In genomic region chr13:47277000-47277823, GRCm38 (mm10) we compare ENCODE assay signal across 10 mouse cellular contexts.
A peak's percentile ranks its signal among the peaks of the same experiment; 100 is the strongest.
DNase-seq lines count a peak whose midpoint lies in the region; ATAC-seq lines count a peak whose summit lies in the region.
"Had no signal": no experiment of that assay in that cellular context is flagged by ENCODE, and none has a peak within 500 bp of the region (broad histone marks: within the 10 kb centered on the region; RNA-seq: fewer than 3 reads in every experiment).

No protein-coding gene starts in this region.

- H3K36me3 ChIP-seq in heart, embryonic 16.5 days (ENCODE audit: control insufficient read depth, insufficient read depth): no peaks in the 10 kb centered on the region
- no peaks in the 10 kb centered on the region for H3K36me3 ChIP-seq in lung, embryonic 15.5 days

- no peaks in the 10 kb centered on the region for H3K9me3 ChIP-seq in heart, embryonic 16.5 days (replicated peaks; ENCODE audit: control insufficient read depth, low read length)
- no peaks in the 10 kb centered on the region for H3K9me3 ChIP-seq in lung, embryonic 15.5 days

- intact Hi-C loops in left cerebral cortex, postnatal 25 days (cut with DNase I): no loop called here

- peak overlapping the region; percentile 56 for H3K9ac ChIP-seq in heart, embryonic 16.5 days (ENCODE audit: low read length)
- no peak overlapping the region for H3K9ac ChIP-seq in lung, embryonic 15.5 days

- H3K4me3 ChIP-seq in heart, embryonic 16.5 days (ENCODE audit: low read length): peak overlapping the region; percentile 13; the same call in 1 of the 2 replicates
- H3K4me3 ChIP-seq in lung, embryonic 15.5 days: no peak overlapping the region
- H3K4me3 ChIP-seq: erythroblast, embryonic 14.5 days had no signal

- DNase-seq in adrenal gland, postnatal 10 days: peak; percentile 20
- DNase-seq in adrenal gland, postnatal 4 days (ENCODE audit: low spot score in 2 of 2): no peak
- DNase-seq in ZHBTc4 (ENCODE audit: low read depth, low spot score): peak; percentile 43
- no peak for DNase-seq in thymus, postnatal 10 days (ENCODE audit: low spot score in 2 of 2)
- no peak for DNase-seq in MN1 (ENCODE audit: low spot score)
- no peak for DNase-seq in left cerebral cortex, postnatal 25 days (ENCODE audit: low spot score in 2 of 2)
- DNase-seq: thymus, adult 2 months had no signal

- peak; percentile 90 for ATAC-seq in heart, embryonic 16.5 days (replicated peaks; ENCODE audit: extremely low read depth, insufficient read depth, low FRiP score)
- peak; percentile 71; the same call in 1 of the 2 replicates for ATAC-seq in lung, embryonic 15.5 days (ENCODE audit: borderline replicate concordance, extremely low read depth, low FRiP score, low TSS enrichment)

- peaks cover 23% of the 10 kb centered on the region for H3K4me1 ChIP-seq in heart, embryonic 16.5 days (ENCODE audit: control insufficient read depth, insufficient read depth, low read length)
- peaks cover 19% of the 10 kb centered on the region for H3K4me1 ChIP-seq in lung, embryonic 15.5 days

- H3K27me3 ChIP-seq in heart, embryonic 16.5 days (ENCODE audit: control insufficient read depth, insufficient read depth, low read length): no peaks in the 10 kb centered on the region
- no peaks in the 10 kb centered on the region for H3K27me3 ChIP-seq in lung, embryonic 15.5 days

- H3K27ac ChIP-seq in heart, embryonic 16.5 days (ENCODE audit: low read length): peak overlapping the region; percentile 92
- H3K27ac ChIP-seq in lung, embryonic 15.5 days: peak overlapping the region; percentile 75

- peak overlapping the region; percentile 59 for H3K4me2 ChIP-seq in heart, embryonic 16.5 days (ENCODE audit: low read depth, low read length)
- H3K4me2 ChIP-seq in lung, embryonic 15.5 days: peak overlapping the region; percentile 45

- 12% methylated on average over 13 of the region's 13 CpGs for WGBS in heart, embryonic 16.5 days
- 9% methylated on average over 13 of the region's 13 CpGs for WGBS in lung, embryonic 15.5 days

Comparison
In these comparisons a context has a peak if more than half of its experiments do, and no peak if none do; other contexts are left out.
1. DNase-seq: peak in adrenal gland, postnatal 10 days (single experiment) and ZHBTc4 (single experiment); none in adrenal gland, postnatal 4 days (0 of 2), thymus, postnatal 10 days (0 of 2), MN1 (single experiment) and left cerebral cortex, postnatal 25 days (0 of 2).